Mouse (Mus musculus) lung, postnatal 25 days (tissue): ENCODE measurements around the gene A2ml1.
"Not testable (repeated sequence)": the region's sequence is repeated elsewhere in the genome, so short reads cannot be mapped to it uniquely, and the experiment has no call there.

Experiments used
- DNase-seq: peaks from one replicate; pipeline ENCODE4 v3.0.0; 2022; ENCODE audit warnings: low spot score

Gene A2ml1

DNA sequence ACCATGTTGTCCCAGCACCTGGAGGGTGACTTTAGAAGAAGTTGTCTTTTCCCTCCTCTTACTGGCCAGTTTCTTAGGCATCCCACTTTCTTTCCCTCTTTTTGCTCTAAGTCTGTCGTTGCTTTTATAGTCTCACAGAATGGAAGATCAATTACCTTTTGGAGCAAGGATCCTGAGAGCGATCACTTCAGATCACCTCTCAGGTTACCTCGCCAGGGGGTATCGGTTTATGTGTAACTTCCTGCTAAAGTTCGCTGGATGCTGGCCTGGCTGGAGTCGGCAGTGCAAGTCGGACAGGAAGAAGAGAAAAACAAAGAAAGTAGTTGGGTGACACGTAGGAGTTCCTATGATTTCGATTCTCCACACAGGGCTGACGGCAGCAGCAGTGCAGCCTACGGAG, at the start of gene A2ml1:
A2ml1 (minus strand) TSS at position 101 of the 400 bp plus-strand sequence.
- no peak for DNase-seq

DNA sequence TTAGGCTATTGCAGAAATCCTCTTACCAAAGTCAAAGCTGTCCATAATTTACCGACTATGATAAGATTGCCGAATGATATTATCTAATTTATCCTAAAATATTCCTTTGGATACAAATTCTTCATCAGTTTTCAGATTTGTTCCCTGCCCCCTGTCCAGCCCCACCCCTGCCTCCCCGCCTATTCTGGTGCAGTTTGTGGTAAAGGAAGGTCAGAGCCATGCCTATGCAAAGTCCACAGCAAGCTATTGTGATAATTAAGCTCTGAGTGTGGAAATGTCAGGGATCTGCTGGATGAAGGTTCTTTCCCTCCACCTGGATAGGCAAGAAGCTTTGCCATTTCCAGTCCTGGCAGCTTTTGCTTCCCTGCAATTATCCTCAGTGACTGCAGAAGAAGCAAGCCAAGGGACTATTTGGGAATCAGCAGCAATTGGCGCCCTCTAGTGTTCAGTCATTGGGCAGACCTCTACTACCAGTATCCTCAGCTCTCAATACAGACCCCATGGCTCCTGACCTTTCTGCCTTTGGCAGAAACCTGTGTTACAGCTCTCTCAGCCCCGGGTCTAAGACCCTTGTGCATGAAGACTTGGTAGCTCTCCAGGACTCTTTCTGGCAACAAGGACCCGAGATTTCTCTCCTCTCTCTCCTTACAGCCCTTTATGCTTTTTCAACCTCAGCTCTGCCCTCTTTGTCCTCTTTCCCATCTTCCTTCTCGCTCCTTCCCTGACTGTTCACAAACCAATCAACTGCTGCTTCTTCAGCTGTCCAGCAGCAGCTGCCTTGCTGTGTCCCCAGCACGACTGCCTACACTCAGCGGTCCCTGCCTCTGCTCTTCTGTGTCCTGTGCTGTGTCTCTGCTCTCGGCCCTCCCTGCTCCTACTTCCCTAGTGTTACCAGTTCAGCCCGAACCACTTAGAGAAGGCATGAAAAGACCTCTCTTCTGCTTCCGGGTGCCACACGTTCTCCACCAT, 48.6 kb upstream of the A2ml1 start:
- DNase-seq = peak; percentile 52

DNA sequence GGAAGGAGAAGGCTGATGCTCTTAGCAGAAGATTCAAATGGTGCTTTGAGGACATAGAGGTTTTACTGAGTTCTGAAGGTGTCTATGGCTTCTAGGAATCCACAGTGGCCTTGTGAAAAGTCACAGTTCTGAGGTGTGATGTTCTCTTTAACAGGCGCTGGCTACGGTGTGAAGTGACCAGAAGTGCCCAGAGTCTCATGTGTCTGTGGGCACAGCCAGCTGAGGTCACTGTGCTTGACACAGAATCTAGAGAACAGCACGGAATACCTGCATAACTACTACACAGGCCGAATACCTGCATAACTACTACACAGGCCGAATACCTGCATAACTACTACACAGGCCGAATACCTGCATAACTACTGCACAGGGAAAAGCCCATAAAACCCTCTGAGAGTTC, 43.8 kb upstream of the A2ml1 start:
- not testable (repeated sequence) for DNase-seq

DNA sequence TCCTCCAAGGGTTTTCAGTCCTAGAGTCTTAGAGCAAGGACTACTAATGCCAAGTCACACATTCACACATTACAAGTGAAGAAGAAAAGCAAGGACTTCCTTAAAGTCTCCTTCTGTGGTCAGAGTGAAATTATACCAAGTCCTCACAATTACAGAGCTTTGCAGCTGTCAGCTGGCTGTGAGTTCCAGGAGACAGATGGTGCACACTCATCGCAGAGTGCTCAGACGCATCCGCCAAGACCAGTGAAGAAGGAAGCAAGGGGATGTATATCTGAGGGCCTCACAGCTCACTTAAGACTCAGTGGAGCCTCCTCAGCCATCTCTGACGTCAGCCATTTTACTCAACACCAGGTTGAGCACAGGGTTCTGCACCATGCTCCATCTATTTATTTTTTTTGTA, 43.0 kb upstream of the A2ml1 start:
- no peak for DNase-seq

DNA sequence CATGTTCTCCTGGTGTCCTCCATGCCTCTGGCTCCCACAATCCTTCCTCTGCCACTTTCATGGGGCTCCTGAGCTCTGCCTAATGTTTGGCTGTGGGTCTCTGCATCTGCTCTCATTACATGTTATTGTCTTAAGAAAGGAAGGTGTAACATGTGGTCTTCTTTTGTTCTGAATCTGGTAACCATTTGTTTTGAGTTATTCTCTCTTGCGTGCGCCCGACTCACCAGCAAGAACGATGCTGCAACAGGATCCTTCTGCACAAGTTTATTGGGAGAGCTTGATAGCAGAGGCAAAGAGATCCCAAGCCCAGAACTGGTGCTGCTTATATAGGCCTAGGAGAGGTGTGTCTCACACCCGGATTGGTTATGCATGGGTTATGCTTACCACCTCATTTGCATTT, 42.0 kb upstream of the A2ml1 start, which contains the start of gene Klrb1a:
Klrb1a (minus strand) TSS at position 101 of the 400 bp plus-strand sequence.
- not testable (repeated sequence) for DNase-seq

DNA sequence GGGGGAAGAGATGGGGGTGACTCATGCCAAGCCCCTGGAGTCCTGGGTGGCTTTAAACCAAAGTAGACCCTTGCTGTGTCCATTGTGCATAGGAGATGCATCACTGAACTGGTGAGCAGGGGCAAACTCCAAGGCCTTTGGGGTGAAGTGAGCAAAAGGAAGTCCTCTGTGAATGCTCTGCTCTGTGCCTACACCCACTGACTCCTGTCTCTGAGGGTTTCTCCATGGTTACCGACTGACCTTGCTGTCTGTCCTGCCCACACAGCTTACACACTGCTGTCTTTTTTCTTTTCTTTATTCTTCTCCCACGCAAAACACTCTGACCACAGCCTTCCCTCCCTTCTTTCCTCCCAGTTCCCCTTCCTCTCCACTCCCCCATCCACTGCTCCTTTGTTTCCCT, 41.3 kb upstream of the A2ml1 start:
- no peak for DNase-seq

DNA sequence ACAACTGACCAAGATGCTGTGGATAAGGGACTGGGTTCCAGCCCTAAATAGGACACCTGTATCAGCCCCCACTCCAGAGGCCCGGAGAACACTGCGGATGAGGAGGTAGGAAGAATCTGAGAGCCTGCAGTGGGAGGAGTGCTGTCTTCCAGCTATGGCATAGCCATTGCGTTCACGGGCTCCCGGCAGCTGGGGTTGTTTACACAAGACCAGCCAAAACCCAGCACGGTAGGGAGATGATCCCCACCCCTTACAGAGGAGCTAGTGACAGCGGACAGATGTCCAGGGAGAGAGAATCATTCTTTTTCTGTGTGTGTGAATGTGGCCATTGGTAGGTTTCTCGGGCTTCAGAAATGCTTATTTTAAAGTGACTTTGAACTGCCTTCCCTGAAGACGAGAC, 24.9 kb upstream of the A2ml1 start:
- peak; percentile 44 for DNase-seq

DNA sequence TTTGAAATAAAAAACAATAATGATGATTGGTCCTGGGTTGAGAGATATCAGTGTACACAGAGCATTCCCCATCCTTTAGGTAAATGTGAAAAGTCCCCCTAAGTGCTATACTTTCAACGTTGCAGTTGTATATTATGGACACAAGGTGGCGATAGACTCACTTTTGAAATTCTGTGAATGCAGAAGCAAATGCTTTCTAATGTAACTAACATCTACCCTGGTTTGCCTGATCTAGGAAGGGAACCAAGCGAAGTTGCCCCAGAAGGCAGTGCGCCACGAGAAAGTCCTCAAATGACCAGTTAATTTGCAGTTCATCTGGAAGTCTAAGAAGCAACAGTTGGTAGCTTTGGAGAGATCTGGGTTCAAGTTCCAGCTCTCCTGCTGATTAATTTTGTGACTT, 23.1 kb upstream of the A2ml1 start:
- peak; percentile 47 for DNase-seq

DNA sequence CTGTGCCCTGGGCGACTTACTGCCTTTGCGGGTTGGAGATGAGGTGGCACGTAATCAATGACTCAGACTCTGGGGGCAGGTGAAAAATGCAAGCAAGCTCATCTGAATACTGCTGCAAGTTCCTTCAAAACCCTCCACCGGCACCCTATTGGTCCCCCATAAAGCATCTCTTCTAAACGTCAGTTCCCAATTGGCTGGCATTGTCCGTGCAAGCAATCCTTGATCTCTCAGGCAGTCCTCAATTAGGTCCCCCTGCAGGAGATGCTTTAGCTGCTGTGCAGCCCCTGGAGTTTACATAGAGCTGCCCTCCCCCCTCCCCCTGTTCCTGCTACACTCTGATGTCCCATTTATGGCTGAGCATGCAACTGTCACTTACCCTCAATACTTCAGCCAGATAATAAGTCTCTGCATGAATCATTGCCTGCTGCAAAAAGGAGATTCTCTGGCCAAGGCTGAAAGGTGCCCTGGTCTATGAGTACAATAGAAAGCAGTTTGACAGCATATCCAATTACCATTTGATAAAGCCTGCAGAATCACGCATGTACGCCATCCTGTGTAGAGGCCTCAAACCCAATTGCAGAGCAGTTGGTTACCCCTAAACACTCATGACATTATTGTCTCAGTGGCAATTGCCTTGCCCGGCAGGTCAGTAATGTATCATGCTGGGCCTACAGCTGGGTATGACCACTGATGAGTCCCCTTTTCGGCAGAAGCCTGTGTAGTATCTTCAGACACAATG, 21.2 kb upstream of the A2ml1 start:
- DNase-seq = no peak

DNA sequence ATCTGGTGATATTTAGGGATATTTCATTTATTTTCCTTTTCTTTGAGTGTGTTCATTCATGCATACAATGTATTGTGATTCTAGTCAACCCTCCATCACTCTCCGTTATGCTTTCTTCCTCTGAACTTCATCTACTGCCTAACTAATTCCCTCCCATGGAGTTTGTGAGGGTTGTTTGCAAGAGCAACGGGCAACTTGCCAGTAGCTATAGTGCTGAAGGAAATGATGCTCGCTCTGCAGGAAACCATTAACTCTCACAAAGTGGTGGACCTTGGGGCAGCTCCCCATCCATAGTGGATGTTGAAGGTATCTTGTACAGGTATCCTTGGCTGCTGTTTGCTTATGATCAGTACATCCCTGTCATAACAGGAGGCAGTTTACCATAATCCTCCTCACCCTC, 20.6 kb upstream of the A2ml1 start:
- DNase-seq = no peak

DNA sequence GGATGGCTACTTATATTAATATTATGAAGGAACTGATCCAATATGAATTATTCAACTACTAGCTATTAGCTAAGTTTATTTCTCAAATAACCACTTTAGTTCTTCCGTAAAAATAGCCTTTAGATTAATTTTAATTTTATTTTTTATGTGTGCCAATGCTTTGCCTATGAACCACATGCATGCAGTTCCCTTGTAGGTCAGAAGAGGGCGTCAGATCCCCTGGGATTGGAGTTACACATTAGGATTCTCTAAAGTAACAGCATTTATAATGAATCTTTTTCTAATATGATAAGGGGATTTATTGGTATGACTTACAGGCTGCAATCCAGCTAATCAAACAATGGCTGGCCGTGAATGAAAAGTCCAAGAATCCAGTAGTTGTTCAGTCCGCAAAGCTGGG, 18.1 kb upstream of the A2ml1 start:
- DNase-seq = no peak

DNA sequence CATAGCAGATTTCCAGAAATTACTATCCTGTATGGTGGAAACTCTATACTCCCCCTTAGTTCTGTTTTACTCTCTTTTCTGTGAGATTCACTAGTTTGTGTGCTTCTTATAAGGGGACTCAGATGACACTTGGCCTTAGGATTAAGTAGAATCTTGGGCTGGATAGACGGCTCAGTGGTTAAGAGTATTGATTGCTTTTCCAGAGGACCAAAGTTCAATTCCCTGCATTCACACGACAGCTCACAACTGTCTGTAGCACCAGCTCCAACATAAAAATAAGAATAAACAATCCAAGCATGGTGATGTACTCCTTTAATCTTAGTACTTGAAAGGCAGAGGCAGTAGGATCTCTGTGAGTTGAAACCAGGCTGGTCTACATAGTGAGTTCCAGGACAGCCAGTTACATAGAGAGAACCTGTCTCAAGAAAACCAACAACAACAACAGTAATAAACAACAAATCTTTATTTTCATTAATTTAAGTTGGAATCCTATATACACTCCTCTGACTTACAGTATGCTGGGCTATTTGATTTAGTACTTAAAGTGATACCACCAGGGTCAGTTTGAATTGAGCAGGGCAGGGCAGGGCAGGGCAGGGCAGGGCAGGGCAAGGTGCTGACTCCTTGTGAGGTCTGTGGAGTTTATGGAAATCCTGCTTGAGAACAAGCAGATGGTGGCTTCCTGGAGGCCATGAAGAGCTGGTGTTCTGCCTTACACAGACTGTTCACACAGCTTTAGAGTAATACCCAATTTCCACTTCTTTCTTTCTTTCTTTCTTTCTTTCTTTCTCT, 17.0 kb upstream of the A2ml1 start:
- DNase-seq = no peak

DNA sequence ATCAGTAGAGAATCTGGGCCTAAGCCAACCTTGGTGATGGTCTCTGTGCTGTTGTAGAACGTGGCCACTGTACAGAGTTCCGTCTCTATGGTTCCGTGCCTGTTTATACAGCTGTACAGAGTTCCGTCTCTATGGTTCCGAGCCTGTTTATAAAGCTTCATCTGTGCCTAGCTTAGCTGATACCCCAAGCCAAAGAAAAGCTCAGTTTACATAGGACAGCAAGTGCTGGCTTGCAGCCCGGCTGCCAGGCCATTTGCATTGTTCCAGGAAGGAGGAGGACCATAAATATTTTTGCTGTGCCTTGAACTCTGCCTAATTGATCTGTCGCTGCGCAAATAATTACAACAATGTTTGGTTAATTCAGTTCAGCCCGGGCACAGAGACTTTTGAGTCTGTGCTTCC, 15.7 kb upstream of the A2ml1 start:
- DNase-seq = peak; percentile 90

DNA sequence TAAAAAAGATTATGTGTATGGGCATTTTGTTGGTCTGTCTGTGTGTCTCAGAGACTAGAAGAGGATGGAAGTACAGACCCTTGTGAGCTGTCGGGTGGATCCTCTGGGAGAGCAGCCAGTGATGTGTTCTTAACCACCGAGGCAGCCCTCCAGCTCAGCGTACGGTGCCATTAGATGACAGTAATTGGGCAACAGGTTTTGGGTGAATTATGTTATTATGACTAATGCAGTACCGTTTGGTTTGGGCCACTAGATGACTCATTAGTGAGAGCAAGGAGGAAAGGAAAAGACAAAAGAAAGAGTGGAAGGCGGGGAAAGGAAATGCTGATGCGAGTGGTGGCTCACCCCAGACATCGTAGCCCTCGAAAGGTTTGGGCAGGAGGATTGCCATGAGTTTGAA, 13.2 kb upstream of the A2ml1 start:
- DNase-seq = no peak

DNA sequence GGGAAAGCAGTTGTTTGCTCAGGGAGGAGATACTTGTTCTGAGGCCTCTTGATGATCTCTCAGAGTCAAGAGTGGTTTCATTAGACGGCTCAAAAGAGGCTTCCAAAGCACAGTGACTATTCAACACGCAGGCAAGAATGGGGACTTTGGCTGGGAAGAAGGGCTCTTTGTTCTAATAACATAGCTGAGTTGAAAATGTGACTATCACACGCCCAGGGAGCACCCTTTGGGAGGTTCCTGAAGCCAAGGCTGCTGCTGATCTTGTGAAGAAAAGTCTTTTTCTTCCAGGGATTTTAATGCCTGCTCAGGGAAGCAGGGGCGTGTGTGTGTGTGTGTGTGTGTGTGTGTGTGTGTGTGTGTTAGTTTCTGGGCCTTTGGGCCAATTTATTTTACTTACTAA, 8.0 kb upstream of the A2ml1 start:
- no peak for DNase-seq

DNA sequence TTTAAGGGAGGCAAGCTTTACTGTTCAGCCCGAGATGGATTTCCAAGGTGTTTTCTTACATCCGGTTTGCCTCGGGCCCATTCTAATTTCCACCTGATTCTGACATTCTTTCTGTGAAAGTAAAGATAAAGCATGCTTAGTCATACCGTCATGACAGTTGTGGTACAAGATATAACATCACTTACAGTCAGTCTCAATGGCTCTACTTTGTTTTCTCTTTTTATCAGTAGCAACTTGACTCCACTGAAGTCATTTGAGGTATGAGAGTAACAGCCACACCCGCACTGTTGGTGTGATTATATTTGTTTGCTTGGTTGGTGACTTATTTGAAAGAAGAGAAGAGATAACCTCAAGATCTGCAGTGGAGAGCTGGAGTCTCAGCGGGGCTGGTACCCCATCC, 6.2 kb upstream of the A2ml1 start:
- DNase-seq = no peak

DNA sequence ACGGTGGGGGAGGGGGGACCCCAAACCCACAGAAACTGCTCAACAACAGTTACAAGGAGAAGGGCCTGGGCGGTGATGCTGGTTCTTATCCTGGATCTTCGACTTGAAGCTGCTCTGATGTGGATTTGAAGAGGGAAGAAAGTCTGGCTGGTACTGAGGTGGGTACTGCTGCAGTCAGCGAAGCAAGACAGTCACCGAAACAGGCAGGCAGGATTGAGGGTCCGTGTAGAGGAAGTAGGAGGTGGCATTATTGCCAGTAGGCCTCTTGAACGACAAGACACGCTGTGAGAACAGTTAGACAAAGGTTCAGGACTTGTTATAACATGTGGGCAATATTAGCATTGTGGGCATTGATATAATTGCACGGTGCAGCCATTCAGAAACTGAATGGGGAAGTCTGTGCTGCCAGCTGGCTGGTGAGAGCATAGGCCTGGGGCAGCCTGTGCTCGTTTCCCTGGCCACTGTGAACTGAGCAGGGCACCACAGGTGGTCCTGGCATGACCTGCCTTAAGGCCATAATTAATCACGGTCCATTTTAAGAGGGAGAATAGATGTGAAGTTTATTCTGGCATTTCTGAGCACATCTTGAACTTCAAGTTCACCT, 4.3 kb upstream of the A2ml1 start:
- DNase-seq = no peak

DNA sequence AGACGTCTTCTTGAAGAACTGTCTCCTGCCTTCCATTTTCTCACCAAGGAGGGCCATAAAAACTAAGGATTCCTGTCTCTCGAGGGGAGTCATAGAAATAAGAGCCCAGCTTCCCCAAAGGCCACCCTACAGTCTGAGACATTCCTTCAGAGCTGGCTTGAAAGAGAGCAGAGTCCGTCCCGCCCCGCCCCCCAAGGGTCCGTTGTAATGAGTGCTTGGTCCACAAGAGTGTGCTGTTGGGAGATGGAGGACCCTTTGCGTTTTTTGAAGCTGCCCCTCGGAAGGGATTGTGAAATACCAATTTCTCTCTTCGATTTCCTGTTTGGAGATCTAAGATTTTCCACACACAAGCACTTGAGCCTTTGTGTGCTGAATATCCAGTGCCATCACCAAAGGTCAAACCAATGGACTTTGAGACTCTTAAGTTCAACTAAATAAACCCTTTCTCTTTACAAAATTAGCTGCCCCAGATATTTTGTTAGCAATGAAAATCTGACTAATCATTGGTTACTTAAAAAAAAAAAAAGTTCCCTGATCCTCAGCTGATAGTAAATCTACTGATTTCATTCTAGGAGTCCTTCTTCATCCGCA, 2.8 kb upstream of the A2ml1 start:
- no peak for DNase-seq

DNA sequence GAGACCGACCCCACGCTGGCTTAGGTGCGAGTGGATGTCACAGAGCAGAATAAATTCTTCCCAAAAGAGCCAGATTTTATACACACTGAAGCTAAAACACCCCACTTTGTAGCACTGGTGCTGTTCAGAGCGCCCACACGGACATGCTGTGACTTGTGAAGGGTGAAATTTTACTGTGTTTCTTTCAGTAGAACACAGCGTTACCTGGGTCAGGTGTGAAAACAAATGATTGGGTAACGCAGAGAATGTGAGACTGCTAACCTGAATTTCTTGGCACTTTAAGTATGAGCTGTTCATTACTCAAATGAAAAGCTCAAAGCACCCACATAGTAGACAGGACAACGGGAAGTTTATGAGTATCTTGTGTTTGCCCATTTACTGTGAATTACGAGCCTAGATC, 4.1 kb downstream of the A2ml1 start:
- no peak for DNase-seq

DNA sequence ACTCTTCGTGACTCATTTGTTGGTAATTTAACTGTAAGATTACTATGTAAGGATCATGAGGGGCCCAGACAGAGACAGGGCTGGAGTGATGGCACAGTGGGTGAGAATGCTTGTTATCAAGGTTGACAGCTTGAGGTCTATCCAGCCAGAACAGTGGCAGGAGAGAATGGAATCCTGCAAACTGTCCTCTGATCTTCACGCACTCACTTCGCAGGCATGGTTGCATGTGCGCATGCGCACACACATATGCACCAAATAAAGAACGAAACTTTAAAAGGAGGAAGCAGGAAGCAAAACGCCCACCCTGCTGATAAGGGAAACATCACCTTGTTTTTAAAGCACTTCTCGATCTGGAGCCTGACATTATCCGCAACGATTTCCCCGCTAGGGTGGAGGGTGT, 14.8 kb downstream of the A2ml1 start:
- DNase-seq = no peak

DNA sequence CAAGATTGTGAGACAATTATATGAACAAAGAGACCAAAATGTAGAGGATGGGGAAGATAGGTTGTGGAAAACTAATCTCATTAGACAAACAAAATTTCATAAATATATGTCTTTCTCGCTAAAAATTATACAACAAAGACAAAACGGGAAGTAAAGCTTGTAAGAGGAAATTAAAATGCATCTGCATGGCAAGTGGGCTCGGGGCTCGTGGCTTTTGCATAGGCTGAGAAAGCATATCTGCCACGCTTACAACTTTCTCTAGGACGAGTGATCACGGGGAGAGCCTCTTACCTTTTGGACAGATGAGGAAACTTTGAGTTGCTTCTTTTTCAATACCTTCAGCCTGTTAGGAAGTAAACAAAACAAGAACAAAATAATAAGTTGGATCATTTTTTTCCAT, 27.4 kb downstream of the A2ml1 start:
- no peak for DNase-seq
